Mouse (Mus musculus): Measurements from ENCODE around the gene Dynll2.

Dynll2 gene

GRCm38 (mm10) chr11:87986831-87987793 is at the start of gene Dynll2:
Gene Dynll2 (minus strand): TSS chr11:87987533.
- DNase-seq: peak; percentile 91

- no peak for DNase-seq
These were observed 49.5 kb upstream of the Dynll2 start for GRCm38 (mm10) chr11:88036761-88037251.

- no peak for DNase-seq
These were observed 48.6 kb upstream of the Dynll2 start for GRCm38 (mm10) chr11:88035970-88036369.

GRCm38 (mm10) chr11:88031753-88032152 is 44.4 kb upstream of the Dynll2 start:
- no peak for DNase-seq

GRCm38 (mm10) chr11:88030836-88031235 is 43.5 kb upstream of the Dynll2 start:
- DNase-seq: no peak

- no peak for DNase-seq
These were observed 42.9 kb upstream of the Dynll2 start for GRCm38 (mm10) chr11:88030219-88030618.

- DNase-seq: peak; percentile 67
These were observed 40.9 kb upstream of the Dynll2 start for GRCm38 (mm10) chr11:88028193-88028684.

GRCm38 (mm10) chr11:88027391-88028035 is 40.2 kb upstream of the Dynll2 start:
- no peak for DNase-seq

GRCm38 (mm10) chr11:88023933-88024332 is 36.6 kb upstream of the Dynll2 start:
- no peak for DNase-seq

GRCm38 (mm10) chr11:88015795-88016194 is 28.5 kb upstream of the Dynll2 start:
- no peak for DNase-seq

GRCm38 (mm10) chr11:88015161-88015560 is 27.8 kb upstream of the Dynll2 start:
- DNase-seq: peak; percentile 29

- DNase-seq: no peak
These were observed 26.3 kb upstream of the Dynll2 start for GRCm38 (mm10) chr11:88013632-88014031.

- no peak for DNase-seq
These were observed 25.4 kb upstream of the Dynll2 start for GRCm38 (mm10) chr11:88012621-88013244.

GRCm38 (mm10) chr11:88011914-88012419 is 24.6 kb upstream of the Dynll2 start:
- DNase-seq: no peak

- DNase-seq: no peak
These were observed 24.0 kb upstream of the Dynll2 start for GRCm38 (mm10) chr11:88011208-88011913.

GRCm38 (mm10) chr11:88009542-88010190 is 22.3 kb upstream of the Dynll2 start:
- DNase-seq: peak; percentile 65

GRCm38 (mm10) chr11:88008641-88009040 is 21.3 kb upstream of the Dynll2 start:
- no peak for DNase-seq

GRCm38 (mm10) chr11:88004123-88004522 is 16.8 kb upstream of the Dynll2 start:
- no peak for DNase-seq

GRCm38 (mm10) chr11:88002738-88003137 is 15.4 kb upstream of the Dynll2 start:
- DNase-seq: no peak

GRCm38 (mm10) chr11:87999751-88000150 is 12.4 kb upstream of the Dynll2 start:
- no peak for DNase-seq

- DNase-seq: no peak
These were observed 4.5 kb upstream of the Dynll2 start for GRCm38 (mm10) chr11:87991806-87992205.

GRCm38 (mm10) chr11:87987861-87988260 is 528 bp upstream of the Dynll2 start:
- DNase-seq: no peak

Measured in layer of hippocampus, adult 9-11 months (tissue).